Mouse (Mus musculus): ENCODE data around the gene Pdia4. TPM values are rescaled to one million over a fixed set of nuclear protein-coding genes. Genes with fewer than 3 reads are reported as not detected.
"Not testable (repeated sequence)": the region's sequence is repeated elsewhere in the genome, so short reads cannot be mapped to it uniquely, and the experiment has no call there.

Pdia4 gene
- polyA plus RNA-seq, 1 experiment from 2014 or later, result 265 TPM

- Histone ChIP-seq H3K27ac (replicated peaks) (peak overlapping the region; percentile 95), H3K36me3 (no peaks in the 10 kb centered on the region), H3K9me3 (replicated peaks) (no peaks in the 10 kb centered on the region), H3K27me3 (no peaks in the 10 kb centered on the region), H3K4me1 (peaks cover 5% of the 10 kb centered on the region; the same call in 1 of the 2 replicates), H3K9ac (peak overlapping the region; percentile 60), H3K4me2 (replicated peaks) (peak overlapping the region; percentile 59), H3K4me3 (replicated peaks) (peak overlapping the region; percentile 58)
- ATAC-seq (ENCODE audit: insufficient number of reproducible peaks, low FRiP score, low TSS enrichment, low read depth), result peak; percentile 92
- 2% methylated on average over 18 of the region's 18 CpGs for WGBS
These were observed 25.1 kb downstream of the Pdia4 start for GRCm38 (mm10) chr6:47787941-47788736.

- no peak overlapping the region for H3K4me3 ChIP-seq (replicated peaks)
- H3K4me2 ChIP-seq (replicated peaks), result no peak overlapping the region
- no peaks in the 10 kb centered on the region for H3K36me3 ChIP-seq
- no peaks in the 10 kb centered on the region for H3K27me3 ChIP-seq
- no peak overlapping the region for H3K9ac ChIP-seq
- no peaks in the 10 kb centered on the region for H3K9me3 ChIP-seq (replicated peaks)
- H3K4me1 ChIP-seq, result peaks cover 5% of the 10 kb centered on the region; the same call in 1 of the 2 replicates
- H3K27ac ChIP-seq (replicated peaks), result no peak overlapping the region
- no peak for ATAC-seq (ENCODE audit: insufficient number of reproducible peaks, low FRiP score, low TSS enrichment, low read depth)
- whole genome bisulfite sequencing, result 77% methylated on average over 5 of the region's 5 CpGs
These were observed 28.4 kb downstream of the Pdia4 start for GRCm38 (mm10) chr6:47784707-47785412.

GRCm38 (mm10) chr6:47781091-47781968 is 31.9 kb downstream of the Pdia4 start:
- no peak overlapping the region for H3K9ac ChIP-seq
- no peaks in the 10 kb centered on the region for H3K9me3 ChIP-seq (replicated peaks)
- H3K27ac ChIP-seq (replicated peaks), result peak overlapping the region; percentile 82
- peak; percentile 66; the same call in 1 of the 2 replicates for ATAC-seq (ENCODE audit: insufficient number of reproducible peaks, low FRiP score, low TSS enrichment, low read depth)
- H3K36me3 ChIP-seq, result no peaks in the 10 kb centered on the region
- H3K4me2 ChIP-seq (replicated peaks), result peak overlapping the region; percentile 41
- under 1% methylated on average over 21 of the region's 21 CpGs for WGBS
- peaks cover 4% of the 10 kb centered on the region; the same call in 1 of the 2 replicates for H3K4me1 ChIP-seq
- H3K4me3 ChIP-seq (replicated peaks), result peak overlapping the region; percentile 57
- no peaks in the 10 kb centered on the region for H3K27me3 ChIP-seq

GRCm38 (mm10) chr6:47780576-47781013 is 32.6 kb downstream of the Pdia4 start:
- no peaks in the 10 kb centered on the region for H3K36me3 ChIP-seq
- 13% methylated on average over 2 of the region's 2 CpGs for WGBS
- no peak overlapping the region for H3K27ac ChIP-seq (replicated peaks)
- 0 out of 2 replicates have a peak, but pooled peaks have one; percentile 27 for ATAC-seq (ENCODE audit: insufficient number of reproducible peaks, low FRiP score, low TSS enrichment, low read depth)
- H3K4me3 ChIP-seq (replicated peaks), result peak overlapping the region; percentile 57
- peak overlapping the region; percentile 39 for H3K4me2 ChIP-seq (replicated peaks)
- H3K4me1 ChIP-seq, result peaks cover 4% of the 10 kb centered on the region; the same call in 1 of the 2 replicates
- H3K9ac ChIP-seq, result no peak overlapping the region
- H3K27me3 ChIP-seq, result no peaks in the 10 kb centered on the region
- H3K9me3 ChIP-seq (replicated peaks), result no peaks in the 10 kb centered on the region

GRCm38 (mm10) chr6:47771760-47772159 is 41.5 kb downstream of the Pdia4 start:
- H3K9me3 ChIP-seq (replicated peaks), result not testable (repeated sequence)
- WGBS, result 49% methylated on average over 9 of the region's 19 CpGs

GRCm38 (mm10) chr6:47771113-47771512 is 42.1 kb downstream of the Pdia4 start:
- not testable (repeated sequence) for H3K4me3 ChIP-seq (replicated peaks); ATAC-seq (ENCODE audit: insufficient number of reproducible peaks, low FRiP score, low TSS enrichment, low read depth); H3K4me2 ChIP-seq (replicated peaks); H3K9ac ChIP-seq; H3K4me1 ChIP-seq; H3K27me3 ChIP-seq; H3K27ac ChIP-seq (replicated peaks); H3K36me3 ChIP-seq; H3K9me3 ChIP-seq (replicated peaks)
- 78% methylated on average over 12 of the region's 12 CpGs for WGBS

More at GRCm38 (mm10) chr6:47771760-47772159, 41.5 kb downstream of the Pdia4 start:
- not testable (repeated sequence) for H3K36me3 ChIP-seq; H3K27me3 ChIP-seq; H3K9ac ChIP-seq; ATAC-seq (ENCODE audit: insufficient number of reproducible peaks, low FRiP score, low TSS enrichment, low read depth); H3K4me1 ChIP-seq; H3K27ac ChIP-seq (replicated peaks)
- Histone ChIP-seq H3K4me2 (replicated peaks) (peak overlapping the region; percentile 39), H3K4me3 (replicated peaks) (peak overlapping the region; percentile 29)

- H3K27ac ChIP-seq (replicated peaks); ATAC-seq (ENCODE audit: insufficient number of reproducible peaks, low FRiP score, low TSS enrichment, low read depth); H3K4me3 ChIP-seq (replicated peaks); H3K27me3 ChIP-seq; H3K9me3 ChIP-seq (replicated peaks); H3K4me1 ChIP-seq; H3K9ac ChIP-seq; H3K36me3 ChIP-seq; H3K4me2 ChIP-seq (replicated peaks): not testable (repeated sequence)
- 69% methylated on average over 4 of the region's 4 CpGs for WGBS
These were observed 43.4 kb downstream of the Pdia4 start for GRCm38 (mm10) chr6:47769861-47770260.

- not testable (repeated sequence) for ATAC-seq (ENCODE audit: insufficient number of reproducible peaks, low FRiP score, low TSS enrichment, low read depth); H3K4me1 ChIP-seq; H3K27ac ChIP-seq (replicated peaks); H3K4me2 ChIP-seq (replicated peaks); H3K9me3 ChIP-seq (replicated peaks); H3K36me3 ChIP-seq; H3K9ac ChIP-seq; H3K4me3 ChIP-seq (replicated peaks); H3K27me3 ChIP-seq
- 66% methylated on average over 4 of the region's 12 CpGs for WGBS
These were observed 44.7 kb downstream of the Pdia4 start for GRCm38 (mm10) chr6:47768520-47768919.

- not testable (repeated sequence) for ATAC-seq (ENCODE audit: insufficient number of reproducible peaks, low FRiP score, low TSS enrichment, low read depth); H3K36me3 ChIP-seq; H3K9ac ChIP-seq; H3K9me3 ChIP-seq (replicated peaks); H3K4me3 ChIP-seq (replicated peaks); H3K27me3 ChIP-seq; H3K4me1 ChIP-seq; H3K27ac ChIP-seq (replicated peaks); H3K4me2 ChIP-seq (replicated peaks)
- WGBS, result 63% methylated on average over 7 of the region's 20 CpGs
These were observed 45.9 kb downstream of the Pdia4 start for GRCm38 (mm10) chr6:47767355-47767754.

GRCm38 (mm10) chr6:47762686-47763085 is 50.5 kb downstream of the Pdia4 start:
- not testable (repeated sequence) for H3K9ac ChIP-seq; H3K36me3 ChIP-seq; H3K27ac ChIP-seq (replicated peaks); H3K4me1 ChIP-seq; H3K9me3 ChIP-seq (replicated peaks); ATAC-seq (ENCODE audit: insufficient number of reproducible peaks, low FRiP score, low TSS enrichment, low read depth); H3K4me2 ChIP-seq (replicated peaks); H3K4me3 ChIP-seq (replicated peaks); H3K27me3 ChIP-seq
- 71% methylated on average over 9 of the region's 10 CpGs for WGBS

- 78% methylated on average over 14 of the region's 16 CpGs for WGBS
- H3K4me1 ChIP-seq; H3K4me3 ChIP-seq (replicated peaks); H3K9me3 ChIP-seq (replicated peaks); H3K4me2 ChIP-seq (replicated peaks); H3K9ac ChIP-seq; H3K27me3 ChIP-seq; H3K36me3 ChIP-seq; H3K27ac ChIP-seq (replicated peaks); ATAC-seq (ENCODE audit: insufficient number of reproducible peaks, low FRiP score, low TSS enrichment, low read depth): not testable (repeated sequence)
These were observed 53.8 kb downstream of the Pdia4 start for GRCm38 (mm10) chr6:47759406-47759805.
